Mouse (Mus musculus) liver, embryonic 16.5 days (tissue): ENCODE results near the gene L1cam. TPM values are rescaled to one million over a fixed set of nuclear protein-coding genes. Genes with fewer than 3 reads are reported as not detected.
A peak's percentile ranks its signal among the peaks of the same experiment; 100 is the strongest.

Experiments
- ATAC-seq: fragments of 200-750 bp; cut with Nextera tagmentation; 2 replicates; pipeline ENCODE4 v1.8.0; 2017; ENCODE audit warnings: low read depth, mild to moderate bottlenecking, moderate number of reproducible peaks, moderate library complexity
- H3K27ac ChIP-seq: fragments of 300-500 bp; sonication (generic); 2 replicates; pipeline ENCODE4 v1.5.1; 2014; ENCODE audit warnings: mild to moderate bottlenecking, low read length
- H3K27me3 ChIP-seq: fragments of 300-500 bp; sonication (generic); 2 replicates; pipeline ENCODE4 v1.6.1; 2014; ENCODE audit warnings: low read depth, low read length, mixed read lengths; ENCODE audit not compliant: control insufficient read depth, insufficient read depth
- H3K36me3 ChIP-seq: fragments of 300-500 bp; sonication (generic); 2 replicates; pipeline ENCODE4 v1.6.1; 2014; ENCODE audit warnings: mild to moderate bottlenecking; ENCODE audit not compliant: control insufficient read depth, insufficient read depth
- H3K4me1 ChIP-seq: fragments of 300-500 bp; sonication (generic); 2 replicates; pipeline ENCODE4 v1.6.1; 2014; ENCODE audit warnings: low read depth, low read length, mixed read lengths; ENCODE audit not compliant: control insufficient read depth
- H3K4me2 ChIP-seq: fragments of 300-500 bp; sonication (generic); 2 replicates; pipeline ENCODE4 v1.6.1; 2014; ENCODE audit warnings: low read depth, low read length, mixed read lengths
- H3K4me3 ChIP-seq: fragments of 300-500 bp; sonication (generic); 2 replicates; pipeline ENCODE4 v1.5.1; 2014; ENCODE audit warnings: low read depth, mild to moderate bottlenecking, low read length
- H3K9ac ChIP-seq: fragments of 300-500 bp; sonication (generic); 2 replicates; pipeline ENCODE4 v1.6.1; 2014; ENCODE audit warnings: low read depth, low read length
- H3K9me3 ChIP-seq: fragments of 300-500 bp; sonication (generic); replicated peaks from 2 replicates; pipeline ENCODE4 v1.6.1; 2016; ENCODE audit warnings: low read length; ENCODE audit not compliant: control insufficient read depth
- WGBS: fragments of 180-500 bp; shearing (Covaris S2); extraction: QIAGEN DNeasy Blood & Tissue Kit; methylation state at CpG from one replicate; pipeline ENCODE4 v1.1.7; 2014; ENCODE audit not compliant: insufficient replicate concordance; 5-methylcytosine and 5-hydroxymethylcytosine counted together
- polyA plus RNA-seq: library from polyadenylated mRNA; unstranded; fragments of >200 nt; fragmentation: Nextera tagmentation; extraction: Ambion mirVana; gene quantifications from 2 replicates; pipeline ENCODE4 v1.2.1, GENCODE M21; 2015

The L1cam gene
- polyA plus RNA-seq, 1 experiment from 2014 or later: 0.35 TPM

DNA sequence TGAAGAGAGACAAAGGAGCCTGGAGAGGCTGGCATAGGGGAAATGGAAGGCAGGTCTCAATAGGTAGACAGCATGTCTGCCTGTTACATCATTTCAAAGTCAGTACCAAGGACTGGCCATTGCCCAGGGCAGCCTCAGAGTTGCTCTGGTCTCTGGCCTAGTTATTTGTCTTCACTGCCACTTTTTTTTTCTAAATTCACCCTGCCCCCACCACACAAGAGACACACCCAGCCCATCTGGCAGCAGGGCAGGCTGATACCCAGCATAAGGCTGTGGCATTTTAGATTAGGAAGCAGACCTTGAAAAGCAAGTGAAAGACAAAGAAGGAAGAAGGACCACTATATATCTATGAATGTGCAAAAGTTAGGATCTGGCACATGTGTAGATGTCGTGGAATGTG is 28.1 kb downstream of the L1cam start:
- Histone ChIP-seq H3K9me3 (no peaks in the 10 kb centered on the region), H3K27me3 (no peaks in the 10 kb centered on the region; the same call in 1 of the 2 replicates), H3K36me3 (no peaks in the 10 kb centered on the region), H3K4me1 (peaks cover 6% of the 10 kb centered on the region), H3K4me2 (peak overlapping the region; percentile 21), H3K4me3 (no peak overlapping the region), H3K9ac (no peak overlapping the region), H3K27ac (no peak overlapping the region)
- WGBS: 40% methylated on average over 1 of the region's 1 CpGs
- peak; percentile 82 for ATAC-seq

DNA sequence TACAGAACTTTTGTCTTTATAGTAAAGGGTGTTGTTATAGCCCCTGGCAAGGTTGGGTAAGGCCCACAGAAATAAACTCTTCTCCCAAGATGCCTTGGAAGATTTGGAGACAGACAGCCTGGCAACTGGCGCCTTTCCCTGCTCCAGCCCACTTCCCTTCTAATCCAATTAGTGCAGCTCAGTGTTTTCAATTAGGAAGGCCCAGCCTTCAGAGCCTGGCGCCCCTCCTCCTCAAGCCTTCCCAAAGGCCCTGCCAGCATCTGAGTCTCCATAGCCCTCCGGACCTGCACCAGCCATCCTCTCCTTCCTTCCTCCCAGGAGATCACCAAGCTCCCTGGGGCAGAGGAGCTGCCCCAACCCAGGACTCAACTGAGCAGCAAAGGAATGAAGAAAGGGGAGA is 28.6 kb downstream of the L1cam start:
- H3K36me3 ChIP-seq: no peaks in the 10 kb centered on the region
- 0 out of 2 replicates have a peak overlapping the region, but pooled peaks have one; percentile 21 for H3K4me2 ChIP-seq
- H3K4me3 ChIP-seq: no peak overlapping the region
- no peaks in the 10 kb centered on the region; the same call in 1 of the 2 replicates for H3K27me3 ChIP-seq
- no peak overlapping the region for H3K27ac ChIP-seq
- no peaks in the 10 kb centered on the region for H3K9me3 ChIP-seq
- ATAC-seq: 0 out of 2 replicates have a peak, but pooled peaks have one; percentile 11
- peaks cover 6% of the 10 kb centered on the region for H3K4me1 ChIP-seq
- H3K9ac ChIP-seq: no peak overlapping the region
- 31% methylated on average over 3 of the region's 3 CpGs for WGBS

DNA sequence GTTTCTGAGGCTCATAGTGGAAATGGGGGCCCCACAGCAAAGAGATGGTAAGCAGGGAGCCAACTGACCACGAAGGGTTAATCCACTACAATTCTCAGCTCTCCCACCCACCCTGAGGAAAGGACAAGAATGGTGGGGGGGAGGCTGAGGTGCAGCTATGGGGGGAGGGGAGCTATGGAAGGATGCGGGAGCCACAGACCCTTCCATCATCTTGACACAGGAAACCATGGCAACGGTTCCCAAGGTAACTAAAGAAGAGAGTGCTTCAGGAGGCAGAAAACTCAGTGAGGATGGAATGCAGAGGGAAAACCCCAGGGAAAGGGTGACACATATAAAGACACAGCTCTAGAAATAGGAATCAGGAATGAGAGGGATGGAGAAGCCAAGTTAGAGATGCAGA is 31.2 kb downstream of the L1cam start:
- Histone ChIP-seq H3K36me3 (no peaks in the 10 kb centered on the region), H3K9ac (no peak overlapping the region), H3K9me3 (no peaks in the 10 kb centered on the region), H3K4me3 (no peak overlapping the region), H3K27ac (no peak overlapping the region), H3K4me1 (peaks cover 6% of the 10 kb centered on the region), H3K4me2 (no peak overlapping the region), H3K27me3 (no peaks in the 10 kb centered on the region)
- ATAC-seq: no peak
- 52% methylated on average over 3 of the region's 3 CpGs for WGBS

DNA sequence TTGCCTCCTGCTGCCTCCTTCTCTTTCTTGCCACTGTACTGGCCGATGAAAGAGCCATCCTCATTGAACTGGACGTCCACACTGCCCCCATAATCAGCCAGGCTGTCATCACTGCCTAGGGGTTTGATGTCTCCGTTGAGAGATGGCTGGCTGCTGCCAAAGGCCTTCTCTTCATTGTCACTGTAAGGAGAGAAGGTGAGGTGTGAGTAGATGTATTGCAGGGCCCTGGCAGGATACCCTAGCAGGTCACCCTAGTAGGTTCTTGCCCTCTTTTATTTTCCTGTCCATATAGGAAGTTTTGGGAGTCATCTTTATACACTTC is 40.9 kb downstream of the L1cam start:
- no peak for ATAC-seq
- Histone ChIP-seq H3K9me3 (no peaks in the 10 kb centered on the region), H3K4me1 (no peaks in the 10 kb centered on the region), H3K36me3 (no peaks in the 10 kb centered on the region), H3K4me2 (no peak overlapping the region), H3K27ac (no peak overlapping the region), H3K9ac (no peak overlapping the region), H3K27me3 (no peaks in the 10 kb centered on the region), H3K4me3 (no peak overlapping the region)
- WGBS: 49% methylated on average over 3 of the region's 3 CpGs

DNA sequence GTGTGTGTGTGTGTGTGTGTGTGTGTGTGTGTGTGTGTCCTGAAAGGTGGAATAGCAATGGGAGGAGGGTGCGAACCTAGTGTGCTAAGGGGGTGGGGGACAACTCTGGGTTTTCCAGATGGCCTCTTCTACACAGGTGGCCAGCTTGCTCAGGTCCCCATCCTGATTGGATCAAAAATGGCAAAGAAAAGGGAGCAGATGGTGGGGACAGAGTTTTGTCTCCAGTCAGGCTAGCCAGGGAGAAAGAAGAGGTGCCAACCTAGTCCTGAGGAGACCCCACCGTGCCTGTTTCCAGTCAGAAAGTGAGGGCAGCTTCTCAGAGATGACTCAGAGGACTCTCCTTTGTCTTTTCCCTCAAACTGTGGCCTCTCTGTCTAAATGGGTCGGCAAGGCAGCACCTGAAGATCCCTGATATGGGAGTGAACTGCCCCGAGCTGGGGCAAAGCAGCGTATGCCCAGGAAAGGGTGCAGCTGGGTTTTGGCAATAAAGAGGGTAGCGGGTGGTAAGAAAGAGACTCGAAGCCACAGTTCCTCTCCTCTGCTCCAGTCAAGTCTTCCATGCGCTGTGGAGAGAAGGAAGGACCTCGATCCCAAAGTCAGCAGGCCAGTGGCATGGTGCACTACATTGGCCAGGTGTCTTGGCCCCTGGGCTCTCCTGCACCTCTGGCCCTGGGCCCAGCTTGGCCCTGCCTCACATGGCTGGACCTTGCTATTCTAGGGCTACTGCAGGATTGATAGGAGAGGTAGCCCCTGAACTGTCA is 41.4 kb downstream of the L1cam start:
- 61% methylated on average over 9 of the region's 9 CpGs for WGBS
- Histone ChIP-seq H3K4me2 (no peak overlapping the region), H3K27me3 (no peaks in the 10 kb centered on the region), H3K27ac (no peak overlapping the region), H3K4me3 (no peak overlapping the region), H3K9me3 (no peaks in the 10 kb centered on the region), H3K36me3 (no peaks in the 10 kb centered on the region), H3K4me1 (no peaks in the 10 kb centered on the region), H3K9ac (no peak overlapping the region)
- ATAC-seq: no peak

DNA sequence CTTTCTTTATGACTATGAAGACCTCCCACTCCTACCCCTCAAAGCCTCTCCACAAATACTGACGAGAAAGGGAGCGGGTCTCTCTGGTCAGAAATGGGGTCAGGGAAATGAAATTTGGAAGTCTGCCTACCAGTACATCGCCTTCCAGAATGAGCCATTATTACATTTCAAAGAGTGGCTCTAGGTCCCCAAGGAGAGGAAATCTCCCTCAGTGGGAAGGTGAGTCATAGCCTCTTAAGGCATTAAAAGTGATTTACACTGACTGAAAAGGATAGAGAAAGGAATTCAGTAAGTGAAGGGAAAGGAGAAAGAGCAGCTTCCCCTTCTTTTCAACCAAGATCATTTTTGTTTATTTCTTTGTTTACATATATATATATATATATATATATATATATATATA is 59.2 kb downstream of the L1cam start:
- no peak overlapping the region for H3K4me2 ChIP-seq
- no peaks in the 10 kb centered on the region for H3K36me3 ChIP-seq
- ATAC-seq: no peak
- no peak overlapping the region for H3K4me3 ChIP-seq
- no peaks in the 10 kb centered on the region for H3K9me3 ChIP-seq
- H3K27ac ChIP-seq: no peak overlapping the region
- H3K9ac ChIP-seq: no peak overlapping the region
- H3K4me1 ChIP-seq: no peaks in the 10 kb centered on the region
- 71% methylated on average over 3 of the region's 3 CpGs for WGBS
- H3K27me3 ChIP-seq: no peaks in the 10 kb centered on the region

DNA sequence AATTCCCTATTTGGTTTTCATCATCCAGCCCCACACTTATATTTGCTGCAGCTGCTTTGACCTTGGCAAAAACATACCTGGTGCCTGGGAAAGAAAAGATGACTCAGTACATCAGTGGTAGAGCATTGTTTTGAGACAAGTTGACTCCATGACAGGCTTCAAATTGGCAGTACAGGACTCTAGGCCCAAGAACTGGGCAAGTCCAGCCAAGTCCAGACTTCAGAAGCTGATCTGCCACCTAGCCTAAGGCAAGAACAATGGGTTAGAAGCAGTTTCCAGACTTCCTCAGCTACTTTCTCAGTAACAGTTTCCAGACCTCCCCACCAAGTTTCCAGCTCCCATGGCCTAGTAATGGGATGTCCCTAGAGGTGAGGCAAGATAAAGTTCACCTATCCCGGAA is 60.2 kb downstream of the L1cam start:
- H3K4me2 ChIP-seq: no peak overlapping the region
- H3K9me3 ChIP-seq: no peaks in the 10 kb centered on the region
- H3K4me3 ChIP-seq: no peak overlapping the region
- no peak for ATAC-seq
- WGBS: 76% methylated on average over 1 of the region's 1 CpGs
- no peak overlapping the region for H3K27ac ChIP-seq
- no peak overlapping the region for H3K9ac ChIP-seq
- no peaks in the 10 kb centered on the region for H3K4me1 ChIP-seq
- H3K27me3 ChIP-seq: no peaks in the 10 kb centered on the region
- no peaks in the 10 kb centered on the region for H3K36me3 ChIP-seq

DNA sequence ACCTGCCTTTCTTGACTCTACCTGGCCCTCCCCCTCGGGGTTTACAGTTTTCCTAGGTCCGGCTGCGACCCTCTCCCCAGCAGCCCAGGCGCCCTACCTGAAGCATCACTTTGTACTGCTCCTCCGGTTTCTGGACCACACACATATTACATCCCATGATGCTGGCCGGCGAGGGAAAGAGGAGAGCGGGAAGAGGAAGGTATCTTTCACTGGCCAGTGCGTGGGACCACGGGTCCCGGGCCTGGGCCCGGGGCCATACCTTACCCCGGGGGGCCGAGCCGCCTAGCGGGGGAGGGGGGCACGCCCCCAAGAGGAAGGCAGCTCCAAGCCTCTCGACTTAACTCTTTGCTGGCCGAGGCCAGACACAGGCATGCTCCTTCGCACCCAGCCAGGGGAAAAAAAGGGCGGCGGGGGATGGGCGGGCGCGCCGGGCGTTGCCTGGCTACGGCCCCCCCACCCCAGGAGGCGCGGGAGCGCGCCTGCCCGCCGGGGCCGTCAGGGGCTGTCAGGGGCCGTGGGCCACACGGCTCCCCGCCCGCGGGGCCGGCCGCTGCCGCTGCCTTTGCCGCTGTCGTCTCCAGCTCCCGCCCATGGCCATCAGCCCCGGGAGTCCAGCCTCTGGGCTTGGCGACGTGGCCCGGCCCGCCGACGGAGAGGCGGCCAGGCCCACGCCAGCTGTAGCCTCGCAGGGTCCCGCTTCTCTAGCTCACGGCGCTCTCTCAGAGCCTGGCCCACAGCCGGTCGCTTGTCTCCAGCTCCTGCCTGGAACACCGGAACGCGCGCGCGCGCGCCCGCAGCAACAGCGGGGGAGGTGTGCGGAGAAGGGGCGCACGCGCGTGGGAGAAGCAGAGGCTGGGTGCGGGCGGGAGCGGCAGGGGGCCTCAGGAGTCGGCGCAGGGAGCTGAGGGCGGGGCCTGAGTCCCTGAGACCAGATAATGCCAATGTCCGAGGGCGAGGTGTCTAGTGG is 71.4 kb downstream of the L1cam start, which contains the start of gene Pdzd4:
Pdzd4 (minus strand) TSS at position 785 of the 967 bp plus-strand sequence.
- WGBS: 24% methylated on average over 65 of the region's 84 CpGs
- Histone ChIP-seq H3K4me2 (peak within 1 kb of the TSS; percentile 61), H3K4me3 (peak within 1 kb of the TSS; percentile 47), H3K9me3 (no peaks in the 10 kb centered on the region), H3K27me3 (peaks cover 33% of the 10 kb centered on the region), H3K4me1 (no peaks in the 10 kb centered on the region), H3K27ac (no peak within 1 kb of the TSS), H3K36me3 (no peaks in the 10 kb centered on the region), H3K9ac (peak within 1 kb of the TSS; percentile 28; the same call in 1 of the 2 replicates)
- ATAC-seq: 0 out of 2 replicates have a peak, but pooled peaks have one; percentile 7

DNA sequence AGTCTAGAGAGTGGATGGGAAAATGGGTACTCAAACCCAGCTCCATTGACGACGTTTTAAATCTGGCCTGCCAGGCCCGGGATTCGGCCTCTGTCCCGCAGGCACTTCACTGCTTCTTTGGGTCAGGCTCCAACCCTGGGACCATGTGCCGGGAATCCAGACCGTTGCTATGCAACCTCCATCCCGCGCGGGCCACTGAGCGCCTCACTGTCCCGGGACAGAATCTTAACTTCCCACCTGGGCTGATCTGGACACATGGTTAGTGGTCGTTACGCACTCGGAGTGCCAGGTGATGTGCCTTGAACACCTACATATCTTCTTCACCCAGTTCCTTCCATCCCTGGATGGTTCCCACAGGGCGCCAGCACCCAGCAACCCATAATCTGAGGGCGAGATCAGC is 72.2 kb downstream of the L1cam start:
- H3K27ac ChIP-seq: no peak overlapping the region
- 19% methylated on average over 17 of the region's 17 CpGs for WGBS
- peak overlapping the region; percentile 47; the same call in 1 of the 2 replicates for H3K4me3 ChIP-seq
- H3K9ac ChIP-seq: no peak overlapping the region
- H3K9me3 ChIP-seq: no peaks in the 10 kb centered on the region
- no peaks in the 10 kb centered on the region for H3K36me3 ChIP-seq
- H3K27me3 ChIP-seq: peaks cover 33% of the 10 kb centered on the region
- H3K4me1 ChIP-seq: no peaks in the 10 kb centered on the region
- no peak for ATAC-seq
- H3K4me2 ChIP-seq: no peak overlapping the region
